Mouse (Mus musculus) heart, postnatal 0 days (tissue): ENCODE measurements around the gene 1190005I06Rik. TPM values are rescaled to one million over a fixed set of nuclear protein-coding genes. Genes with fewer than 3 reads are reported as not detected.

ENCODE experiments used
- ATAC-seq: fragments of 200-750 bp; cut with Nextera tagmentation; 2 replicates; pipeline ENCODE4 v1.8.0; 2017; ENCODE audit warnings: low read depth, moderate number of reproducible peaks, moderate library complexity; ENCODE audit not compliant: insufficient read depth
- DNase-seq: peaks from one replicate; pipeline ENCODE4 v3.0.0-alpha.2; 2016; ENCODE audit warnings: low spot score
- H3K27ac ChIP-seq: fragments of 300-500 bp; sonication (generic); 2 replicates; pipeline ENCODE4 v1.5.1; 2014; ENCODE audit warnings: low read depth, mild to moderate bottlenecking
- H3K27me3 ChIP-seq: fragments of 300-500 bp; sonication (generic); 2 replicates; pipeline ENCODE4 v1.6.1; 2014; ENCODE audit warnings: low read length, mixed read lengths; ENCODE audit not compliant: control insufficient read depth, insufficient read depth
- H3K36me3 ChIP-seq: fragments of 300-500 bp; sonication (generic); replicated peaks from 2 replicates; pipeline ENCODE4 v1.6.1; 2014; ENCODE audit warnings: low read length, mixed read lengths; ENCODE audit not compliant: control insufficient read depth, insufficient read depth
- H3K4me1 ChIP-seq: fragments of 300-500 bp; sonication (generic); 2 replicates; pipeline ENCODE4 v1.6.1; 2014; ENCODE audit warnings: antibody characterized with exemption; ENCODE audit not compliant: control insufficient read depth, insufficient read depth
- H3K4me2 ChIP-seq: fragments of 300-500 bp; sonication (generic); 2 replicates; pipeline ENCODE4 v1.6.1; 2014; ENCODE audit warnings: low read depth, mild to moderate bottlenecking, low read length, moderate library complexity
- H3K4me3 ChIP-seq: fragments of 300-500 bp; sonication (generic); 2 replicates; pipeline ENCODE4 v1.5.1; 2014; ENCODE audit warnings: low read depth, low read length
- H3K9ac ChIP-seq: fragments of 300-500 bp; sonication (generic); replicated peaks from 2 replicates; pipeline ENCODE4 v1.6.1; 2014; ENCODE audit warnings: low read depth, low read length, mixed read lengths
- H3K9me3 ChIP-seq: fragments of 300-500 bp; sonication (generic); replicated peaks from 2 replicates; pipeline ENCODE4 v1.6.1; 2016; ENCODE audit warnings: low read length; ENCODE audit not compliant: control insufficient read depth
- CTCF ChIP-seq: IDR thresholded peaks from 2 replicates; pipeline ENCODE4 v1.5.1; 2016; ENCODE audit warnings: antibody characterized with exemption, control low read depth, low read depth
- EP300 ChIP-seq: IDR thresholded peaks from 2 replicates; pipeline ENCODE4 v1.6.1; 2016; ENCODE audit warnings: antibody characterized with exemption, low read depth
- WGBS: fragments of 180-500 bp; shearing (Covaris S2); extraction: QIAGEN DNeasy Blood & Tissue Kit; methylation state at CpG from one replicate; pipeline ENCODE4 v1.1.7; 2014; 5-methylcytosine and 5-hydroxymethylcytosine counted together
- polyA plus RNA-seq: library from polyadenylated mRNA; unstranded; fragments of >200 nt; fragmentation: Nextera tagmentation; extraction: Ambion mirVana; gene quantifications from 2 replicates; pipeline ENCODE4 v1.2.1, GENCODE M21; 2015
- total RNA-seq: library from RNA; depleted of rRNA; stranded (reverse); fragments of >200 nt; gene quantifications from 2 replicates; pipeline ENCODE4 v1.2.3, GENCODE M21; 2014; ENCODE audit warnings: low replicate concordance

Gene 1190005I06Rik
- total and polyA plus RNA-seq, 2 experiments from 2014 or later = 0.80 to 9.3 TPM

- 54% methylated on average over 8 of the region's 8 CpGs for WGBS
- H3K9ac ChIP-seq = no peak overlapping the region
- H3K4me2 ChIP-seq = no peak overlapping the region
- no peaks in the 10 kb centered on the region for H3K9me3 ChIP-seq
- ATAC-seq (no peak), DNase-seq (no peak)
- no peaks in the 10 kb centered on the region for H3K4me1 ChIP-seq
- no peak for TF ChIP-seq EP300
- no peak for TF ChIP-seq CTCF
- H3K27ac ChIP-seq = no peak overlapping the region
- H3K27me3 ChIP-seq = 0 out of 2 replicates have a peak, but pooled peaks cover 3% of the 10 kb centered on the region
- no peak overlapping the region for H3K4me3 ChIP-seq
- H3K36me3 ChIP-seq = no peaks in the 10 kb centered on the region
Measured at GRCm38 (mm10) chr8:120687786-120688185, 40.4 kb upstream of the 1190005I06Rik start.

- TF ChIP-seq CTCF (no peak), EP300 (no peak)
- Histone ChIP-seq H3K9me3 (no peaks in the 10 kb centered on the region), H3K27ac (no peak overlapping the region), H3K36me3 (no peaks in the 10 kb centered on the region), H3K4me2 (no peak overlapping the region), H3K4me3 (no peak overlapping the region), H3K27me3 (0 out of 2 replicates have a peak, but pooled peaks cover 3% of the 10 kb centered on the region), H3K9ac (no peak overlapping the region), H3K4me1 (no peaks in the 10 kb centered on the region)
- DNase-seq (no peak), ATAC-seq (no peak)
- 77% methylated on average over 5 of the region's 5 CpGs for WGBS
Measured at GRCm38 (mm10) chr8:120686576-120686975, 39.1 kb upstream of the 1190005I06Rik start.

- H3K9me3 ChIP-seq = no peaks in the 10 kb centered on the region
- DNase-seq (no peak), ATAC-seq (no peak)
- H3K36me3 ChIP-seq = no peaks in the 10 kb centered on the region
- H3K4me3 ChIP-seq = no peak overlapping the region
- H3K27me3 ChIP-seq = 0 out of 2 replicates have a peak, but pooled peaks cover 4% of the 10 kb centered on the region
- no peak overlapping the region for H3K27ac ChIP-seq
- H3K9ac ChIP-seq = no peak overlapping the region
- WGBS = 74% methylated on average over 13 of the region's 13 CpGs
- TF ChIP-seq EP300 = no peak
- no peak for TF ChIP-seq CTCF
- H3K4me2 ChIP-seq = no peak overlapping the region
- no peaks in the 10 kb centered on the region for H3K4me1 ChIP-seq
Measured at GRCm38 (mm10) chr8:120686051-120686450, 38.6 kb upstream of the 1190005I06Rik start.

- WGBS = 71% methylated on average over 8 of the region's 8 CpGs
- Histone ChIP-seq H3K27ac (no peak overlapping the region), H3K4me1 (no peaks in the 10 kb centered on the region), H3K9ac (no peak overlapping the region), H3K4me3 (no peak overlapping the region), H3K36me3 (no peaks in the 10 kb centered on the region), H3K4me2 (no peak overlapping the region), H3K27me3 (0 out of 2 replicates have a peak, but pooled peaks cover 6% of the 10 kb centered on the region), H3K9me3 (no peaks in the 10 kb centered on the region)
- ATAC-seq (no peak), DNase-seq (no peak)
- TF ChIP-seq EP300 = no peak
- no peak for TF ChIP-seq CTCF
Measured at GRCm38 (mm10) chr8:120685591-120685990, 38.2 kb upstream of the 1190005I06Rik start.

- no peak for TF ChIP-seq CTCF
- H3K9me3 ChIP-seq = no peaks in the 10 kb centered on the region
- H3K9ac ChIP-seq = no peak overlapping the region
- no peaks in the 10 kb centered on the region for H3K36me3 ChIP-seq
- no peaks in the 10 kb centered on the region for H3K4me1 ChIP-seq
- H3K4me2 ChIP-seq = no peak overlapping the region
- H3K4me3 ChIP-seq = no peak overlapping the region
- no peak overlapping the region for H3K27ac ChIP-seq
- no peak for ATAC-seq
- 0 out of 2 replicates have a peak, but pooled peaks cover 5% of the 10 kb centered on the region for H3K27me3 ChIP-seq
- no peak for DNase-seq
- 66% methylated on average over 5 of the region's 5 CpGs for WGBS
Measured at GRCm38 (mm10) chr8:120685097-120685496, 37.7 kb upstream of the 1190005I06Rik start.

- Histone ChIP-seq H3K36me3 (no peaks in the 10 kb centered on the region), H3K27ac (no peak overlapping the region)
- WGBS = 70% methylated on average over 5 of the region's 5 CpGs
Measured at GRCm38 (mm10) chr8:120684082-120684481, 36.6 kb upstream of the 1190005I06Rik start.

More at GRCm38 (mm10) chr8:120684082-120684481, 36.6 kb upstream of the 1190005I06Rik start:
- Histone ChIP-seq H3K27me3 (0 out of 2 replicates have a peak, but pooled peaks cover 7% of the 10 kb centered on the region), H3K4me1 (no peaks in the 10 kb centered on the region), H3K9ac (no peak overlapping the region), H3K9me3 (no peaks in the 10 kb centered on the region), H3K4me3 (no peak overlapping the region), H3K4me2 (no peak overlapping the region)
- no peak for TF ChIP-seq CTCF
- no peak for TF ChIP-seq EP300
- ATAC-seq (no peak), DNase-seq (no peak)
